Mouse (Mus musculus): ENCODE results near the gene Prx.
A peak's percentile ranks its signal among the peaks of the same experiment; 100 is the strongest.

Prx gene

DNA sequence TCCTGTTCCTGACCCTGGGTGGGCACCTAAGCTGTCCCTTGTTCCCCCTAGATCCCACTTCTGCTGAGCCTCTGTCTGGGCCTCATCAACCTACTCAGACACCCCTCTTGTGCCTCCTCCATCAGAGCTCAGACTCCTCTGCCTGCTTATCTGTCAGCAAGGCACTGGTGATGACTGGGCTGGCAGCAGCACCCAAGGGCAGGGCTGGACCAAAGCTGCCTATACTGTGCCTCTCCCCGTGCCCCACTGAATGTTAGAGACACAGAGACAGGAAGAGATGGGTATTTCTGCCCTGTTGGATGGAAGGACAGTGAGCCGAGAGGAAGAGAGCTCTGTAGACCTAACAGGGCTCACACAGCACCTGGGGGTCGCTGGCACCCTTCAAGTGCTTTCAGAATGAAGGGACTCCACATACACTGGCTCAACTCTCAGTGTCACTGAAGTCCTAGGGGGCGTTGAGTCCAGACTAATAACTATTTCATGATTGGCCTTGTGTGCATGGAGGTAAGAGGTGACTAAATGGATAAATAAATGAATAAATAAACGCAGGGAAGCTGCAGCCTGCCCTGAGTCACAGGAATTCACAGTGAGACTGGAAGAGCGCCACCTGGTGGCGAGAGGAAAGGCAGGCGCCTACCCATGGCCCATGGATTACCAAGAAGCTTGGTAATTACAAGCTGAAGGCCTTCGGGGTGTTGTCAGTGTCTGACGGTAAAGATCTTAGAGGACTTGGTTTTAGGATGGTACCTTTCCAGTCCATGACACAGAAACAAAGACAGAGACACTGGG is 27.1 kb downstream of the Prx start:
- DNase-seq, result peak; percentile 56

DNA sequence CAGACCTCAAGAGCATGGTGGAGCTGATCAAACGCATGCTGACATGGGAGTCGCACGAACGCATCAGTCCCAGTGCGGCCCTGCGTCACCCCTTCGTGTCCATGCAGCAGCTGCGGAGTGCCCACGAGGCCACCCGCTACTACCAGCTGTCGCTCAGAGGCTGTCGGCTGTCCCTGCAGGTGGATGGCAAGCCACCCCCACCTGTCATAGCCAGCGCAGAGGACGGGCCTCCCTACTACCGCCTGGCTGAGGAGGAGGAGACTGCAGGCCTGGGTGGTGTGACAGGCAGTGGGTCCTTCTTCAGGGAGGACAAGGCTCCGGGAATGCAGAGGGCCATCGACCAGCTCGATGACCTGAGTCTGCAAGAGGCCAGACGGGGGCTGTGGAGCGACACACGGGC is 29.9 kb downstream of the Prx start:
- no peak for DNase-seq

DNA sequence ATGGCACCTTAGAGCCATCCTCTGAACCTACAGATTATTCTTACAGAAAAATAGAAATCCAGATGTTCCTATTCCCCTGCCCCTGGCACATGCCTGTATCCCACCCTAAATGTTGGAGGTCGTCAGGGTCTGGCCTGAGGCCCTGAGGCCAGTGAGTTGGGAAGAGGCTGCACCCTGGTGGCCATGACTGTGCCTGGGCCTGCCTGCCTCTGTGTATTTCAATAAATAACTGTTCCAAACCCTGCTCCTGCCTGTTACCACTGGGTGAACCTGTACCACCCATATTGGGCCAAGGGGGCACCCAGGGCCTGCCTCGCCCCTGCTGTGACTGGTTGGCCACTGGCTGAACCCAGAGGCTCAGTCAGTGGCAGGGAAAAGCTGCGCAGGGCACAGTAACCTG is 31.8 kb downstream of the Prx start:
- no peak for DNase-seq

DNA sequence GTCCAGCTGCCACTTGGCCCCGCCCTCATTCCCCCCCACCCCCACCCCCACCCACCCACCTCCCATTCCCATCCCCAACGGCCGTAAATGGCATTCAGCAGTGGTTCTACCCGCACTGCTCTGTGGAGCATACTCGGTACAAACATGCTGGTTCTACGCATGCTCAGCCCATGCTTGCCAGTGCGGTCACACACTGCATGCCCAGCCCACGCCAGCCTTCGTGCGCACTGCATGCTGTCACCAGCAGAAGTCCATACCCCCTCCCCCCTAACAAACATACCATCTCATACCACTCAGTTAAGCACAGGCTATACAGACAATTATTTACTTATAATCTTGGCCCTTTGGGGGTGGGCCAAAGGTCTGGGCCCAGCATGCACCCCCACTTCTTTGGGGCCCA is 32.6 kb downstream of the Prx start:
- DNase-seq, result no peak

DNA sequence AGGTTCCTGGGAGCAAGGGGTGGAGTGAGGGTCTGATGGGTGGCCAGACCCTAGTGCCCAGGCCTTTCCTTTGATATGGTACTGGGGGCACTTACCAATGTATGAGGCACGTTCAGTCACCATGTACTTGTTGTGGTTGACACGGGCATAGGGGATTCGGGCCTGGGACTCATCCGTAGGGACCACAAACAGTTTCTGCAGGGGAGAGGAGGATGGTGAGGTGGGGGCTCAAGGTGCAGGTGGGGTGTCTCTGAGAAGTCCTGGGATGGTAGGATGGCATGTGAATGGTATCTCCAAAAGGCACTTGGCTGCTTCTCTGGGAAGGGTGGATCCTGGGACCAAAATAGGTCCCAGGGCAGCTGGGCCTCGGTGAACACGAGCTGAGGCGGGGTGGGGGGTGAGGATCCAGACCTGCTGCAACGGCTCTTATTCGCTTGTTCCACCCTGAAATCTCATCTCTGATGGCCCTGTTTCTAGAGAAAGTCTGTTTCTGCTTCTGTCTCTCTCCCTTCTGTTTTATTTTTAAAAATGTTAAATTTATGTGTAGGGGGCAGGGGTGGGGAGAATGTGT is 33.4 kb downstream of the Prx start:
- DNase-seq, result no peak

DNA sequence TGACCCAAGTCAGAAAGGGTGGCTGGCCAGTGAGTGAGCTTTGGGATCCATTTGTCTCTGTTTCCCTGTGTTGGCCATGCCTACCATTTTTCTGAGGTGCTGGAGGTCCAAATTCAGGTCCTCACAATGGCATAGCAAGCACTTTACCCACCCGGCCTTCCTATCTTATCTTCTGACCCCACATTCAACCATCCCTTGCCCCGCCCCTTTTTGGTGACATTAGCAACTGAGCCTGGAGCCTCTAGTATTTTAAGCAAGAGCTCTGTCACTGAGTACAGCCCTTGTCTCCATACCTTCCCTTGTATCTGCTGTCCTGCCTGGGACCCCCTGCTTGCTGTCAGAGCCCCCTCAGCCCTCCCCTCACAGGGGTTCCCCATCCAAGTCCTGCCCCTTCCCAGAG is 36.3 kb downstream of the Prx start:
- no peak for DNase-seq

DNA sequence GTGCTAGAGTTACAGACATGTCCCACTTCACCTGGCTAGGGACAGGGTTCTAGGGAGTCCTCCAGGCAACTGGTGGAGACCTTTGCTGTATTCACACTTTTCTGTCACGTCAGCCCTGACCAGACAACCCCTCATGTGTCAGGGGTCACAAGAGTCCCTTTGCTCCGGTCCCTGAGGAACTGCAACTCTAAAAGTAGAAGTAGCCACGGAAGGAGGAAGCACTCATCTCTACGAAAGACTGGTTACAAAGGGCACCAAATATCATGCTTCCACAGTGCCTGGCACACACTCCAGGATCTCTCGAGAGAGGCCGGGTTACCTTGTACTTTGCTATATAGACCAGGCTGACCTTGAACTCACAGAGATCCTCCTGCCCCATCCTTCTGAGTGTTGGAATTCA is 37.5 kb downstream of the Prx start:
- DNase-seq, result no peak

DNA sequence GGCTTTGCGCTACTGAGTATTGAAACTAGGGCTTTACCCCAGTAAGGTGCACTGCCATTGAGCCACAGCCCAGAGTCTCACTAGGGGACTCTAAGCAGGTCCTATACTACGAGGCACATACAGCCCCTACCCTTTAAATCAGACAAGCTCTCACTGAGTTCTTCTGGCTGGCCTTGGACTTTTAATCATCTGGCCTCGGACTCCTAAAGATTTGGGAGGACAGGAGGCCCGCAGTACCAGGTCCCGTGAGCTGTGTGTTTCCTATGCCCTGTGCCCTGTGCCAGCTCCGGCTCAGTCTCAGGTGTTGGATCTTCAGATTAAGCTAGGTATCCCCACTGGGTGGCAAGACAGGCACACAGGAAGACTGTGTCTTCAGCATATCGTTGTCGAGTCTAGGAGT is 38.9 kb downstream of the Prx start:
- no peak for DNase-seq

DNA sequence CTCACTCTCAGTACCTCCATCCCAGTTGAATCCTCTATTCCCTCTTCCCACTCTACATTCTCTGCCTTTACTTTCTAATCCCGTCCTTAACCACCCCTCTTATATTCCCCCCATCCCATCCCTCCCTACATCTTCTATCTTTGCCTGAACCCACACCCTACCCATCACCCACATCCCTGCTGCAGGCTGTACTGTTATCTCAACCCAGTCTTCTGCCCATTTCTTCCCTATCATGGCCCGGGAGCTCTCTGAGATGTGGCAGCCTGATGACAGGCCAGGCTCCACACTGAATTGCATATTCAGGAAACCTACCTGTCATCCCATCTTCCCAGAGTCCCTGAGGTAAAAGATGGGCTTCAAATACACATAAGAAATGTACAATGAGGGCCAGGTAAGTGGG is 39.7 kb downstream of the Prx start:
- DNase-seq, result no peak

DNA sequence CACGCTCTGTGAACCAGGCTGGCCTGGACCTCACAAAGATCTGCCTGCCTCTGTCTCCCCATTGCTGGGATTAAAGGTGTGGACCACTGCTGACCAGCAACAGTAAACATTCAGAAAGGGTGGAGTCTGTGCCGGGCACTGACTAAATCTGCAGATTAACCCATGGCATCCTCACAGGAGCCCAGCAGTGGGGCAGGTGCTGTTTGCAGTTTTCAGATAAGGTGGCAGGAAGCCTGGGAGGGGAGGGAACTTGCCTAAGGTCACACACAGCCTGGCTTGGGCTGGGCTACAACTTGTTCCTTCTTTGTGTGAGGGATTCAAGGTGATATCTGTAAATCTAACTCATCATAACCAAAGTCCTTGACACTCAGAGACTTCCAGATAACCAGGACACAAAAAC is 41.4 kb downstream of the Prx start:
- no peak for DNase-seq

DNA sequence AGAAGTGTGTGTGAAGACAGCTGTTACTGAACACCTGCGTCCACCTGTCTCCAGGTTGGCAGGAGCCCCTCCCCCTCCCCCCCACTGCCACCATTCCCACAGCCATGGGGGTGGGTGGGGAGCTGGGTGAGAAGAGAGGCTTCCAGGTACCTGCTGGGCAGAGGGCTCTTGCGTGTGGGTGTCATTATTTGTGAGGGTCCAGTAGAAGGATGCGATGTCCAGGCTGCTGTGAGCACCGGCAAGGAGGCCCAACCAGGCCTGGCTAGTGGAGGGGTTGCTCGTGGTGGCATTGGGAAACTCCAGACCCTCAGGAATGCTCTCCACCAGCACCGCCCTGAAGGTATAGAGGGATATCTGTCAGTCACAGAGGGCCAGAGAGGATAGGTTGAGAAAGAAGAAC is 41.8 kb downstream of the Prx start:
- DNase-seq, result no peak

DNA sequence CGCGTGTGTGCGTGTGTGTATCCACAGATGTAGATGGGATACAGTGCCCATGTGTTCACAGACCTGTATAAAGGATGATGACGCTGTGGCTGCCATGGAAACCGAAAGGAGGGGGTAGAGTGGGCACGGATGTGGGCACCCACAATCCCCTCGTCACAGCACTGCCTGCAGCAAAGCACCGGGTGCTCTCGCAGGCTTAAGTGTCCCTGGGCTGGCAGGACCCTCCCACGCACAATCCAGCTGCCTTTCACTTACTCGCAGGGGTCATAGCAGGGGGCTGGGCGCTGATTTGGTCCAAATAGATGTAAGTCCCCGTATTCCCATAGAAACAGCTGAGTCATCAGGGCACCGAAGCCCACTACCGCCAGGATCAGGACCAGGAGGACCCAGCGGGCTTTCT is 42.3 kb downstream of the Prx start:
- DNase-seq, result no peak

DNA sequence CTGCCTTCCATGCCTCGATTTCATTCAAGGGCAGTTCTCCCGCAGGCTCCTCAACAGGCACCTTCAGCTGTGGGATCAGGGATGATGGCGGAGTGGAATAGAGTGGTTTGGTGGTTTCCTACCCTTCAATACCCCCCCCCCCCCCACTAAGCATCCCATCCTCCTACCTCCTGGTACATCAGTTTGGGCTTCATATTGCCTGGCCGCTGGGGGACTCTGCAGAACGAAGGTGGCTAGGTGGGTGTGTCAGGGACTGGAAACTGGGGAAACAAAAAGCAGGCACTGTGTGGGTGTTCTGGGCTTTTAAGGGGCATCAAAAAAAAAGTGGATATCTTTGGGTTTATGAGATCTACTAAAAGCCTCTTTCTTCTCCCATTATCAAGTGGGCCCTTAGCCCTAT is 42.8 kb downstream of the Prx start:
- no peak for DNase-seq

DNA sequence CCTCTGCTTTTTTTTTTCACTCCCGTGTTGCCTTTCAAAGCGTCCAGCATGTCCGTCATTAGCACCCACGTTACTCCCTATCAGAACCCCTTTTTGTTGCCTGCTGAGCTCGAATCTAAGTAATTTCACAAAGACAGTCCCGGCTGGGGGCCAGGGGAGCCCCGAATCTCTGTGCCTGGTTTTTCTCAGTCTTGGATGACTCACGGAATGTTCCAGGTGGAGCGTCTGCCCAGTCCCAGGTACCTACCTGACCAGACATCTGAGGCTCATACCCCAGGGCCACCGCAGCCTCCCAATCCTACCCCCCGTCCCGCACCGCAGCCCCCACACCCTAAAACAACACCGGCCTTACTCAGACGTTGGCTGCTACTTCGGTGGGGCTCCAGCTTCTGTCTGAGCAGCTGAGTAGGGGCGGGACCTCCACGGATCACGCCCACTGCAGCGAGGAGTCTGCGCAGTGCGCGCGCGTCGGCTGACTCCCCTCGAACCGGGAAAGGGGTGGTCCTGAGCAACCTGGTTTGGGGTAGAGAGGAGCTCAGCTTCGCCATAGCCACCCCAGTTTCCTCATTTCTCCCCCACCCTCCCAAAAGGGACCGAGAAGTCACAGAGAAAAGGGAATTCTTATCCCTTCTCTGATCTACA is 43.4 kb downstream of the Prx start:
- DNase-seq, result peak; percentile 69

DNA sequence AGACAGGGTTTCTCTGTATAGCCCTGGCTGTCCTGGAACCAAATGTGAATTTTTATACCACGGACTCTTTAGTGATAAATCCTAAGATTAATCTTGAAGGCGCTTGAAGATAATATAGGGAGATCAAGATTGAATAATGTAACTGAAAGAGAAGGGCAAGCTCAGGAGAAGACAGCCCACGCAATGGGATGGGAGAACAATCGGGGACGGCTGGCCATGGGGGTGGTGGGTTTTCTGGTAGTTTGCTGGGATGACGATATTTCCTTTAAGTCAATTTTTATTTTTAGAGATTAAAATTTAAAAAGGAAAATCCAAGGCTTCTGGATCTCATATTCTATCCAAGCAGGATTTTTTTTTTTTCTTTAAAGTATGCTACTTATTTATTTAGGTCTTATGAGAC is 43.9 kb downstream of the Prx start:
- DNase-seq, result no peak

DNA sequence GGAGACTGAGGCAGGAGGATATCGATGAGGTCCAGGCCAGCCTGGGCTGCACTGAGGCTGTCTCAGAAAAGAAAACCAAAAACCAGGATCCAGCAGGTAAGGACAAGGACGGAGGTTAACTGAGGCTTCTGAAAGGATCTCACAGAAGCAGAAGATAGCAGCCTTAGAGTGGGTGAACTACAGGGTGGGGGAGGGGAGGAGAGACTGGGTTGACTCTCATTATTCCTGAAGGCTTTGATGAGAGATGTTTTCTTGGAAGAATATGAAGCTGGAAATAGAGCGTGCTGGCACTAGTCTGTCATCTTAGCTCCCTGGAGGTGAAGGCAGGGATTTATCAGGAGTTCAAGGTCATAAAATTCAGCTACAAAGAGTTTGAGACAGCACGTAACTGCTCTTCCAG is 44.7 kb downstream of the Prx start:
- no peak for DNase-seq

DNA sequence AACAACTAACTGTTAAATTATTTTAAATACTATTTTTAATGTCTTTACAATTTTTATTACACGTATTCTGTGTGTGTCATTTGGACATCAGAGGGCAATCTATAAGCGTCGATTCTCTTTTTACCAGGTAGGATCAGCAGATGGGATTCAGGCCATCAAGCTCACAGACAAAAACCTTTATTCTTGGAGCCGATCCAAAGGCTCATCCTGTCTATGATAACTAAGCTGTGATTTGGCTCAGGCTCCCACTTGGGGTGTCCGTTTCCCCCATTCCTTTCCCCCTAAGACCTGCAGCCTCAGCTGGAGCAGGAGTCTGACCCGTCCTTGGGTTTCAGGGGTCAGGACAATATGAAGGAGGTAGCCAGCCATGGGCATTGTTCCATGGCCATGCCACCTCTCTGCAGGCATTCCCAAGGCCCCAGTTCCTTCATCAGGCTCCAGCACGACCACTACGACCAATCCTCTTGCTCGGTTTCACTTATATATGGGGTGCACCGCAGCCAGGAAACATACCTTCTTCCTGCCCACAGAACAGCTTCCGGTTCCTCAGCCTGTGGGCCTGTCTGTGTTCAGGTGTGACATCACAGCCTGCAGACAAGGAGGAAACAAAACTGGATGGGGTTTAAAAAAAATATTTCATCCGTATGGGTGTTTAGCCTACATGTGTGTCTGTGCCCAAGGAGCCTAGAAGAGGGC is 45.7 kb downstream of the Prx start:
- DNase-seq, result no peak

DNA sequence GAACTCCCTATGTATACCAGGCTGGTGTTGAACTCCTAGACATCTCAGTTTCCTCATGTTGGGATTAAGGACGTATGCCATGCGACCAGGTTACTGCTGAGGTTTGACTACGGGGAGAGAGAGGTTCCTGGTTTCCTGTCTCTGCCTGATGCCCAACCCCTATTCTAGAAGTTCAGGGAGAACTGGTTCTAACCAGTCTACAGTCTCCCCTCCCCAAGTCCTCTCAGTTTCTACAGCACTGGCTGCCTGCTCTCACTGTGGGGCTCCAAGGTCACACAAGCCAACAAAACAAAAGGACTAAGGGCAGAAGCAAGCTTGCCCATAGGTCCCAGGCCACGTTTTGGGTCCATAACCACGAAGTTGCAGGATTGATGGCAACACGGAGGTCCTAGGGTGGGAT is 50.5 kb downstream of the Prx start:
- DNase-seq, result no peak

DNA sequence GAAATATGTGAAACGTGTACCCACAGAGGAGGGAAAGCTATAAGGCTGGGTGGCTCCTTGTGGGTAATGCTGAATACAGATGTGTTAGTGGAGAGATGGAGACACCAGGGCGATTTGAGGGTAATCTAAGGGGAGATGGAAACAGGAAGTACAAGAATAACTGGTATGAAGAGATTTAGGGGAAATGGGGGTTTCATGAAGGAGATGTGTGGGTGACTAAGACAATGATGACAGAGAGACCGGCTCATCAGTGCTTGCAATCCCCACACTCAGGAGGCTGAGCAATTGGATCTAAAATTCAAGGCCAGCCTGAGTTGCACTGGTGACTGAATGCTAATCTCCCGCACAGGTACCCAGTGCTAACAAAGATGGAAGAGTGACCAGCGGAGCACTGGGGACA is 52.9 kb downstream of the Prx start:
- DNase-seq, result no peak

DNA sequence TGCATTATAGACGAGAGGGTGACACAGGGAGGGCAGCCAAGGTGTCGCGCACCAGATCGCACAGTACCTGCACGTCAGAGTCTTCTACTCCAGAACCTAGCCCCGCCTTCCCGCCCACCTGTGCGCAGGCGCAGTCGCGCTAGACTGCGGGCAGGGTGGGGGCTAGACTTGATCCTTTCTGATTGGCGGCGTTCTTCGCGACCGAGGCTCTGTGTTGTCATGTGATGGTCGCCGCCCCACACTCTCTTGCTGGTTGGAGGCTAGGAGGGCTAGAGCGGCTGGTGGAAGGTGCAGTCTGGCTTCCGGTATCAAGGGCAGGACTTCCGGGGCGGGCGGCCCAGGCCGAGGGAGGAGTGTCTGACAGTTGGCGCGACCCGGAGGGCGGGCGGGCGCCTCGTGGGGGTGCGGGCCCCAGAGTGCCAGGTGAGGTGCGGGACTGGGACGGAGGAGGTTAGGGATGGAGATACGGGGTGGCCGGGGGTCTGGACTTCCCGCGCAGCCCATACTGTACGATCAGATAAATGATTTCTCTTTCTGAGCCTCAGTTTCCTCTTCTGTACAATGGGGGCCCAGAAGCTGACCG is 53.9 kb downstream of the Prx start, which contains the start of the genes Pld3 and 2310022A10Rik:
Pld3 (minus strand) TSS at position 288 of the 583 bp plus-strand sequence.
2310022A10Rik (plus strand) TSS at position 303 of the 583 bp plus-strand sequence.
- DNase-seq, result peak; percentile 99

DNA sequence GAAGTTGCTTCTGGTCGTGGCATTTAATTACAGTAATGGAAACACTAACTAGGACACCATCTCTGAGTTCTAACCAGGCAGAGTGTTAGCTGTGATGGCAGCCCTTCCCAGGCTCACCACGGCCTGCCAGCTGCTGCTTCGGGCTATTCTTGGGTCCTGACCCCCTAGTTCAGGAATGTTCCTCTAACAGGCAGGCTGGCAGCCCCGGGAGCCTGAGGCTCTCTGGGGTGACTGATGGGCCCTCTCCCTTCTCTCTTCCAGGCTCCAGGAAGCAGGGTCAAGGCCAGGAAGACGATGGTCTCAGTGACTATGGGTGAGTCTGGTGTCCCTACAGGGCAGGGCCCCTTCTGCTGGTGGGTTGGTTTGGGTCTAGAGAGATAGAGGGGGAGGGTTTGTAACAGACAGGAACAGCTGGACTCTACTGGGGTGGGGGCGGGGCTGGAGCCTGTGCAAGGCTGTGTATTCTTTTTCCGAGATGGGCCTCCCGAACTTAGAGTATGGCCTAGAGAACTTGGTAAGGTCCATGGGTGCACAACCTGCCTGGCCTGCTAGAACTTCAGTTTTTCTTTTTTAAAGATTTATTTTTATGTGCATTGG is 61.3 kb downstream of the Prx start:
- DNase-seq, result no peak

DNA sequence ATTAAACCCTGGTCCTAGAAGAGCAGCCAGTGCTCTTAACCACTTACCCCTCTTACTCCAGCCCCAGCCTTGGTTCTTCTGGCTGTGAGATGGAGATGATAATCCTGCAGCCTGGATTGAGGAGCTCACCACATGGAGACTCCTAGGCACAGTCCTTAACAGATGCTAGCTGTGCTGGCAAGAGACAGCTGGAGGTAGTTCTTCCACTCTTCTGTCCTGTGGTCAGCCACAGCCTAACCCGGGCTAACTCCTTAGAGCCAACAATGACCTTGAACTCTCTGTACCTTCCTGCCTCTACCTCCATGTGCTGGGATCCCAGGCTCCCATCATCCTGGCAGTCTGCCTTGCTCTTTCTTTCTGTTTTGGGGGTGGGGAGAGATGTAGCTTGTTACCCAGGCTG is 61.9 kb downstream of the Prx start:
- DNase-seq, result no peak
